Mouse (Mus musculus): ENCODE measurements around the gene Tnfrsf19.

GRCm38 (mm10) chr14:61043511-61044310 is 2.6 kb downstream of the Tnfrsf19 start:
- TF ChIP-seq CTCF (IDR thresholded peaks at IDR 0.05; ENCODE audit: low read depth, low read length), result no peak
- TF ChIP-seq GATA1 (IDR thresholded peaks at IDR 0.05; ENCODE audit: borderline replicate concordance, low read length), result no peak
- no peak for TF ChIP-seq TAL1 (conservative IDR thresholded peaks at IDR 0.05; ENCODE audit: low read depth, low read length)
- no peak for TF ChIP-seq POLR2AphosphoS5 (IDR thresholded peaks at IDR 0.05; ENCODE audit: insufficient replicate concordance, low read depth, low read length)
- TF ChIP-seq GATA2 (IDR thresholded peaks at IDR 0.05; ENCODE audit: borderline replicate concordance, low read depth, low read length), result no peak

Data from G1E (cell line).